Mouse (Mus musculus) thymus, adult 2 months (tissue): ENCODE measurements around the gene Cxcl10.

ENCODE experiments used
- CTCF ChIP-seq: fragments of 200-500 bp; IDR thresholded peaks from 2 replicates; pipeline ENCODE4 v1.5.1; 2012; ENCODE audit warnings: mild to moderate bottlenecking, control low read depth, low read length, moderate library complexity, borderline replicate concordance; ENCODE audit not compliant: control insufficient read depth, poor library complexity, insufficient read depth; ENCODE audit errors: extremely low read depth
- POLR2A ChIP-seq: fragments of 200-500 bp; IDR thresholded peaks from 2 replicates; pipeline ENCODE4 v1.6.1; 2012; ENCODE audit warnings: mild to moderate bottlenecking, low read length, control low read depth, moderate library complexity; ENCODE audit not compliant: control insufficient read depth, poor library complexity, insufficient read depth; ENCODE audit errors: extremely low read depth

GRCm38 (mm10) chr5:92318596-92318995 lies 30.1 kb downstream of the Cxcl10 start:
- TF ChIP-seq POLR2A (no peak), CTCF (no peak)
